Mouse (Mus musculus) forebrain, embryonic 12.5 days (tissue): ENCODE results near the gene Clcc1. TPM values are rescaled to one million over a fixed set of nuclear protein-coding genes. Genes with fewer than 3 reads are reported as not detected.
A peak's percentile ranks its signal among the peaks of the same experiment; 100 is the strongest.

Experiments used
- ATAC-seq: fragments of 200-750 bp; cut with Nextera tagmentation; 2 replicates; pipeline ENCODE4 v1.8.0; 2017; ENCODE audit warnings: moderate TSS enrichment; ENCODE audit not compliant: low FRiP score
- H3K27ac ChIP-seq: fragments of 300-500 bp; sonication (generic); 2 replicates; pipeline ENCODE4 v1.5.1; 2016; ENCODE audit warnings: mild to moderate bottlenecking
- H3K27me3 ChIP-seq: fragments of 300-500 bp; sonication (generic); 2 replicates; pipeline ENCODE4 v1.6.1; 2016; ENCODE audit warnings: mild to moderate bottlenecking
- H3K36me3 ChIP-seq: fragments of 300-500 bp; sonication (generic); replicated peaks from 2 replicates; pipeline ENCODE4 v1.6.1; 2016; ENCODE audit warnings: mild to moderate bottlenecking
- H3K4me1 ChIP-seq: fragments of 300-500 bp; sonication (generic); 2 replicates; pipeline ENCODE4 v1.6.1; 2016
- H3K4me2 ChIP-seq: fragments of 300-500 bp; sonication (generic); 2 replicates; pipeline ENCODE4 v1.6.1; 2016; ENCODE audit warnings: mild to moderate bottlenecking, moderate library complexity
- H3K4me3 ChIP-seq: fragments of 300-500 bp; sonication (generic); replicated peaks from 2 replicates; pipeline ENCODE4 v1.5.1; 2016; ENCODE audit warnings: mild to moderate bottlenecking
- H3K9ac ChIP-seq: fragments of 300-500 bp; sonication (generic); 2 replicates; pipeline ENCODE4 v1.6.1; 2016; ENCODE audit warnings: mild to moderate bottlenecking
- H3K9me3 ChIP-seq: fragments of 300-500 bp; sonication (generic); 2 replicates; pipeline ENCODE4 v1.6.1; 2016
- WGBS: fragments of 180-500 bp; shearing (Covaris S2); methylation state at CpG from one replicate; pipeline ENCODE4 v1.1.7; 2016; 5-methylcytosine and 5-hydroxymethylcytosine counted together
- polyA plus RNA-seq: library from polyadenylated mRNA; unstranded; fragments of >200 nt; fragmentation: Nextera tagmentation; extraction: Ambion mirVana; gene quantifications from 2 replicates; pipeline ENCODE4 v1.2.1, GENCODE M21; 2016

The Clcc1 gene
- polyA plus RNA-seq, 1 experiment from 2014 or later, result 65.5 TPM

DNA sequence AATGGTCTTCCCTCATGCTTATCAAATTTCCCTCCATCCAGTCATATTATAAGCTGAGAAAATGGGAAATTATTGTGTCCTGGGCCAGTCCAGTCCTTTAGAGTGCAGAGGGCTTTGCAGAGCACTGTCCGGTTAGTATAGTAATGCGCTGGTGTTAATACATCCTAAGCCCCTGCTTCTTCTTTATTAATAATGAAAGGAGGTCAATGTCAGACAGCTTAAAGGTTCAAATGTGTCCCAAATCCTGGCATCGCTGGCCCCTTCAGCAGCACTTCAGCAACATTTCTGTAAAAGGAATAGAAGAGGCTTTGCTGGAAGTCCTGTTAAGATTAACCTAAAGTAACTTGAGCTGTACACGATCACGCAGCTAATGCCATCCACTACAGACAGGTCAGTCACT is 57.6 kb downstream of the Clcc1 start:
- Histone ChIP-seq H3K27me3 (no peaks in the 10 kb centered on the region), H3K9me3 (no peaks in the 10 kb centered on the region), H3K4me1 (peaks cover 9% of the 10 kb centered on the region), H3K4me2 (no peak overlapping the region), H3K9ac (no peak overlapping the region), H3K27ac (no peak overlapping the region), H3K36me3 (peaks cover 11% of the 10 kb centered on the region), H3K4me3 (no peak overlapping the region)
- WGBS, result 92% methylated on average over 5 of the region's 5 CpGs
- no peak for ATAC-seq

DNA sequence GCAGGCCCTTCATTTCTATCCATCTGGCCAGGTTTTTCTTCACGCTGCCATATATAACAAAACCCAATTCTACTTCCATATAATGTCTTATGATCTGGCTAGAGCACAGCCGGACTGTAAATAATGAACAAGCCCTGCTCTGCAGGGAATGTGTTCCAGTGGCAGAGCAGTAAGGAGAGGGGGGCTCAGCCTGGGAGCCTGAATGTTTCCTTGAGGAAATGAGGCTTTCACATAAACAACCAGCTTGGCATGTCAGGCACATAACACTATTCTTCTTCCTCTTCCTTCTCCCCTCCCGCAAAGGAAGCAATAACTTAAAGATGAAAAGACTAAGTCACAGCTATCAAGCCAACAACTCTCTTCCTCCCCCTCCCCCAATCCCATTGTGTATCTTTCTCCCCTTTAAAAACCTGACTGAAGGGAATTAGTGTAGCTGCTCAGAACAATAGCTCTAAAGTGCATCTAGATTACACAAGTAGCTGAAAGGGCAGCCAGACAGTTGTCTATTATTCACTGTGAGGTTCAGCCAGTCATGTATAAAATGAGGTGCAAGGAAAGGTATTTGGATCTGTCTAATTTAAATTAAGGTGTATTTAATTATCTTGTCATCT is 59.5 kb downstream of the Clcc1 start:
- WGBS, result 43% methylated on average over 3 of the region's 3 CpGs
- Histone ChIP-seq H3K4me1 (peaks cover 9% of the 10 kb centered on the region), H3K9ac (no peak overlapping the region), H3K27me3 (no peaks in the 10 kb centered on the region), H3K4me3 (no peak overlapping the region), H3K4me2 (no peak overlapping the region), H3K9me3 (no peaks in the 10 kb centered on the region), H3K27ac (0 out of 2 replicates have a peak overlapping the region, but pooled peaks have one; percentile 32), H3K36me3 (peaks cover 4% of the 10 kb centered on the region; the same call in 1 of the 2 replicates)
- ATAC-seq, result no peak

DNA sequence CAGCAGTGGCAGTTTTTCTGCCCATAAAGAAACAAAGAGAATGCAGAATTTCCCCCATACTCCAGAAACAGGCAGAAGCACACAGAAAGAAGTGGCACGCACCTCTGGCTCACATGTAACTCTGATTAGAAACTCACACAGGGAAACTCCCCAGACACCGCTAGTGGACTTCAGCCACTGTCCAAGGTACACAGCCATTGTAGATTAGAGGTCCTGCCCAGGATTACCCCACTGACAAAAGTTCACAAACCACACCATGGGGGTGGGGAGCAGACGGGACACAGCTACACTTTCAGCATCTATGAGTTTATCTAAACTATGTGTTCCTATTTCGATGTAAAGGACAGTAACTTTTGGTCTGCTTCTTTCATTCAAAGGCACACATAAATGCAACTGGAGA is 61.1 kb downstream of the Clcc1 start:
- Histone ChIP-seq H3K9me3 (no peaks in the 10 kb centered on the region), H3K9ac (no peak overlapping the region), H3K27ac (no peak overlapping the region), H3K36me3 (peaks cover 4% of the 10 kb centered on the region; the same call in 1 of the 2 replicates), H3K27me3 (no peaks in the 10 kb centered on the region), H3K4me3 (no peak overlapping the region), H3K4me2 (no peak overlapping the region), H3K4me1 (peaks cover 16% of the 10 kb centered on the region)
- WGBS, result 95% methylated on average over 4 of the region's 4 CpGs
- no peak for ATAC-seq

DNA sequence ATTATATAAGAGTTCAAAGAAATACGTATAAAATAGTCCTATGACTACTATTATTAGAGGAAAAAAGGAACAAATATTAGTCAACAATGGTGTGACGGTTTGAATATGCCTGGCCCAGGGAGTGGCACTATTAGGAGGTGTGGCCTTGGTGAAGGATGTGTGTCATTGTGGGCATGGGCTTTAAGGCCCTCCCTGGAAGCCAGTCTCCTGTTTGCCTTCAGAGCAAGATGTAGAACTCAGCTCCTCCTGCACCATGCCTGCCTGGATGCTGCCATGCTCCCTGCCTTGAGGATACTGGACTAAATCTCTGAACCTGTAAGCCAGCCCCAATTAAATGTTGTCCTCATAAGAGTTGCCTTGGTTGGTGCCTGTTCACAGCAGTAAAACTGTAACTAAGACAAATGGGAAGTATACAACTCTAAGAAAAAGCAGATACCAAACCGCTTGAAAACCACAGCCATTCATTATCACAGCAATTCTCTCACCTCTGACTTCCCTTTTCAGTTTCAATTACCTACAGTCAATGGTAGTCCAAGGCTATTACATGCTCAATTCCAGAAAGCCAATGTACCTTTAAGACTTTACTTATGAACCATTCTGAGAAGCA is 64.3 kb downstream of the Clcc1 start:
- H3K9ac ChIP-seq, result no peak overlapping the region
- no peak overlapping the region for H3K4me2 ChIP-seq
- no peaks in the 10 kb centered on the region for H3K9me3 ChIP-seq
- H3K36me3 ChIP-seq, result peaks cover 4% of the 10 kb centered on the region; the same call in 1 of the 2 replicates
- no peak overlapping the region for H3K4me3 ChIP-seq
- H3K4me1 ChIP-seq, result peaks cover 32% of the 10 kb centered on the region
- 92% methylated on average over 3 of the region's 3 CpGs for WGBS
- no peak overlapping the region for H3K27ac ChIP-seq
- no peaks in the 10 kb centered on the region for H3K27me3 ChIP-seq
- no peak for ATAC-seq

DNA sequence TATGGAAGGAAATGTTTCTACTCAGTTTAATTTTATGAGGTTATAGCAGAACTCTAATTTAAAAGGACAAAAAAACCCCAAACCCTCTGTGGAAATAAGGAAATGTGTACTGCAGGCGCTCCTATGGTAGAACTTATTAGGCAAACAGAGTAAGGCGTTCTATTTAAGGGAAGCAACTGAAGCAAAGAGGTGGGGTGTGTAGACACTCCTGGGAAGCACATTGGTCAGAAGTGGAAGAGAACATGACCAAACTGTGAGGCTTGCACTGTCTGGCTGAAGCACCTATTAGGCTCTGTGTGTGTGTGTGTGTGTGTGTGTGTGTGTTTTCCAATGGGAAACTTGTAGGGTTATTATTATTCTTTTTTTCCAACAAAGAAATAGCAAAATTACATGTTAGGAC is 65.6 kb downstream of the Clcc1 start:
- Histone ChIP-seq H3K9me3 (no peaks in the 10 kb centered on the region), H3K4me1 (peaks cover 29% of the 10 kb centered on the region), H3K4me2 (peak overlapping the region; percentile 66; the same call in 1 of the 2 replicates), H3K9ac (0 out of 2 replicates have a peak overlapping the region, but pooled peaks have one; percentile 12), H3K36me3 (peaks cover 4% of the 10 kb centered on the region; the same call in 1 of the 2 replicates), H3K4me3 (no peak overlapping the region), H3K27ac (no peak overlapping the region), H3K27me3 (no peaks in the 10 kb centered on the region)
- 92% methylated on average over 2 of the region's 2 CpGs for WGBS
- ATAC-seq, result no peak

DNA sequence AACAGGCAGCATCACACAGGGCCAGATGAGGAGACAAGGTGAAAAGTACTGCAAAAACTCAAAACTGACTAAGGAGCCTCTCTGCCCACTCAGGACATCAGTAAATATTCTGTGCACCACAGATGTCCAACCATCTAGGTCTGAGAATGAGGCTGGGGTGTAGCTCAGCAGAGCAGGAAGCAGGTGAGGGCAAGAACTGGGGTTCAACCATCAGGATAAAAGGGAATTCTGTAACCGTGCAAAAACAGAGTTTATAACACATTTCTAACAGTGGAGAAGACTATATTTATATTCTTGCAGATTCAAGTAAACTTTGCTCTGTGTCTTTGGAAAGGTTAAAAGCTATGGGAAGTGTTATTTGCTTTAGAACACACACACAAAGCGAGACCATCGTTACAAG is 66.0 kb downstream of the Clcc1 start:
- Histone ChIP-seq H3K9me3 (no peaks in the 10 kb centered on the region), H3K36me3 (peaks cover 4% of the 10 kb centered on the region; the same call in 1 of the 2 replicates), H3K4me3 (peak overlapping the region; percentile 71; the same call in 1 of the 2 replicates), H3K4me2 (peak overlapping the region; percentile 66), H3K4me1 (peaks cover 29% of the 10 kb centered on the region), H3K27me3 (no peaks in the 10 kb centered on the region), H3K27ac (no peak overlapping the region), H3K9ac (no peak overlapping the region)
- 83% methylated on average over 3 of the region's 3 CpGs for WGBS
- no peak for ATAC-seq

DNA sequence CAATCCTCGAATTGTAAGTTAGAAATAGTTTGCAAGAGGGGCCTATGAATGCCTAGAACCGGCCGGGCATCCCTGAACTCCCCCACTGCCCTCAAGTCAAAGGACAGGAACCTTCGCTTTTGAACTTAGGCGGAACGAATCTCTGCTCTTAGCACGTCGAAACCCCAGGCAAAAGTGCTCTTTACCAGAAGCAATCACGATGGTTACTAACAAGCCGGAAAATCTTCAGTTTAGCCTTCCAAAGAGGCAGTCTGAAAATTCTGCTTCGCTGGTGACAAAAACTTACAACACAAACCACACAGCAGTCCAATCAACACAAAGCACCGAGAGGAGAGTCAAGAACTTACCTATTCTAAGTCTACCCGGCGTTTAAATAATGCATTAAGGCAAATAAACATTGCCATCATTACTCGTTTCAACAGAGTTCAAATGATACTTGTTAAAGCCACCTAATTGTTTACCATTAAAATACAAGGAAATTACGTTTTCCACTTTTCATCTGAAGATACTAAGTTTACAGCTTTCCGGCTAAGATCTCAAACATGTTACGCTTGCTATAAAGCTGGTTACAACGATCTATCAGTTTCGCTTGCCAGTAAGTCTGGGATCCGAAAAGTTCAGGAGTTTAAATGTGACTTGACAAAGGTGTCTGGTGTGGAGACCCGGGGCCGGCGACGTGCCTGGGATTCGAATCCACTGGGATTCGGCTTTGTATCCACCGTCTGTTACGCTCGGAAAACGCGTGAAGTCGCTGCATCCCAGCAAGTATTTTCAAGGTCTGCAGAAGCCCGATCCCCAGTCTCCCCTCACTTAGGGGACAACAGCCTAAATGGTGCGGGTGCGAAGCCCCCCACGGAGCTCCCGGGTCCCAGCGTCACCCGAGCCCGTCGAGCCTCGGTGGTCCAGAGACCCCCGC is 67.6 kb downstream of the Clcc1 start:
- peak overlapping the region; percentile 89 for H3K9ac ChIP-seq
- H3K36me3 ChIP-seq, result no peaks in the 10 kb centered on the region
- H3K27me3 ChIP-seq, result no peaks in the 10 kb centered on the region
- under 1% methylated on average over 44 of the region's 44 CpGs for WGBS
- no peaks in the 10 kb centered on the region for H3K9me3 ChIP-seq
- H3K4me2 ChIP-seq, result peak overlapping the region; percentile 66
- peak overlapping the region; percentile 71 for H3K4me3 ChIP-seq
- no peak; the same call in 1 of the 2 replicates for ATAC-seq
- H3K27ac ChIP-seq, result peak overlapping the region; percentile 93
- peaks cover 29% of the 10 kb centered on the region for H3K4me1 ChIP-seq

DNA sequence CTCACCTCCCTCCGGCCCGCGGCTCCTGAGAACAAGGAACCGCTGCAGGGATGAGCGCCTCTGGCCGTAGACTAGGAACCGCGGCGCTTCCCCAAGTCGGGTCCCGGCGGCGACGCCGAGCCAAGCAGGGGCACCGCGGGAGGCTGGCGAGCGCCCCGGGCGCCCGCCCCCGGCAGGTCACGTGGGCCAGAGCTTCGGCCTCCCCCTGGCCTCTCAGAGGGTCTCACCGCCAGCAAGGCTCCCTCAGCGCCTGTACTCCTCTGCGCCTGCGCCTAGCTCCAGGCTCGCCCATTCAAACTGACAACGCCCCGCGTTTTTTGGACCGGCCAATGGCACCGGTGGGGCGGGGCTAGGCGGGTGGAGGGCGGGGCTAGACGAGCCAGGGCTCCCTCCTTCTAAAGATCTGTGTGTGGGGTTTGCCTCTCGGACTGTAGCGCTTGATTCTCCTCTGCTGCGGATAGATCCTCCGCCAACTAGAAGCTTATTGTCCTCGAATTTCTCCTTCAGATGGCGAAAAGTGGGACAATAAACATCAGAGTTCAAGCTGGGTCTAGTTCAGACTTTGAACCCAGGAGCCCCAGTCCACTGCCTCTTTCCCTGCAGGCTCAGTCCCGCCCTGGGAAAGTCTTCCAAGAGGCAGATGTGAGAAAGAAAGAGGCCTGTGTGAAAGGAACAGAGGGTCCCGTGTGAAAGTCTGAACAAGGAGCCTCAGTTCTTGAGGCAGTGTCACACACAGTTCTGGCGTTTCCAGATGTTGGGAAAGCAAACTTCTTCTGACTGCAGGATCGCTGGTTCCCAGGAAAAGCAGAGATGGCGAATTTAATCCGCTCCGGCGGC is 68.5 kb downstream of the Clcc1 start, which contains the start of gene Gpsm2:
Gene Gpsm2 (minus strand): TSS at position 274 of the 837 bp plus-strand sequence.
- 2% methylated on average over 51 of the region's 53 CpGs for WGBS
- peaks cover 29% of the 10 kb centered on the region for H3K4me1 ChIP-seq
- peak; percentile 99 for ATAC-seq
- peak within 1 kb of the TSS; percentile 93 for H3K27ac ChIP-seq
- peak within 1 kb of the TSS; percentile 71 for H3K4me3 ChIP-seq
- no peaks in the 10 kb centered on the region for H3K27me3 ChIP-seq
- no peaks in the 10 kb centered on the region for H3K36me3 ChIP-seq
- H3K4me2 ChIP-seq, result peak within 1 kb of the TSS; percentile 66
- H3K9ac ChIP-seq, result peak within 1 kb of the TSS; percentile 89
- H3K9me3 ChIP-seq, result no peaks in the 10 kb centered on the region

DNA sequence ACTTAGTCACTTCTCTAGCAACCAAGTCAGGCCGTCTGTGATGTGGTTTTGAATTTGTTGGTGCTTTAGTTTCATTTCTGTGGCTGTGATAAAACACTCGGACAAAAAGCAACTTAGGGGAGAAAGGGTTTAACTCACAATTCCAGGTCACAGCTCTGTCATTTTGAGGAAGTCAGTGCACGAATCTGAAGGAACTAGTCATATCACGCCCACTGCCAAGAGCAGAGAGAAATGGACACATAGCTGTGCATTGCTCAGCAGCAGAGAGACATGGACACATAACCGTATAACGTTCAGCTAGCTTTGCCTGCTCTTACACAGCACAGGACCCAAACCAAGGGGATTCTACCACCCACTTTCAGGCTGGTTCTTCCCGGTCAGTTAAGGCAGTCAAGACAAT is 72.7 kb downstream of the Clcc1 start:
- no peaks in the 10 kb centered on the region for H3K9me3 ChIP-seq
- H3K36me3 ChIP-seq, result no peaks in the 10 kb centered on the region
- no peak for ATAC-seq
- H3K27ac ChIP-seq, result no peak overlapping the region
- H3K9ac ChIP-seq, result no peak overlapping the region
- H3K4me3 ChIP-seq, result no peak overlapping the region
- H3K27me3 ChIP-seq, result no peaks in the 10 kb centered on the region
- H3K4me2 ChIP-seq, result no peak overlapping the region
- WGBS, result 92% methylated on average over 7 of the region's 7 CpGs
- peaks cover 8% of the 10 kb centered on the region for H3K4me1 ChIP-seq

DNA sequence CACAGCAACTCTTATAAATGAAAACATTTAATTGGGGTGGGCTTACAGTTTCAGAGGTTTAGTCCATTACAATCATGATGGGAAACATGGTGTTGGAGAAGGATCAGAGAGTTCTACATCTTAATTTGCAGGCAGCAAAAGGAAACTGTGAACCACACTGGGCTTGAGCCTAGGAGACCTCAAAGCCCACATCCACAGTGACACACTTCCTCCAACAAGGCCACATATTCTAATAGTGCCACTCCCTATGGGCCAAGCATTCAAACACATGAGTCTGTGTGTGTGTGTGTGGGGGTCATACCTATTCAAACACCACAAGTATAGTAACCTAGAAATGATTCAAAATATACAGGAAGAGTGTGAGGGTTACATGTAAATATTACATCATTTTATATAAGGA is 73.6 kb downstream of the Clcc1 start:
- Histone ChIP-seq H3K27me3 (no peaks in the 10 kb centered on the region), H3K9ac (no peak overlapping the region), H3K9me3 (no peaks in the 10 kb centered on the region), H3K36me3 (no peaks in the 10 kb centered on the region), H3K4me3 (no peak overlapping the region), H3K4me1 (peaks cover 8% of the 10 kb centered on the region), H3K4me2 (no peak overlapping the region), H3K27ac (no peak overlapping the region)
- no peak for ATAC-seq

DNA sequence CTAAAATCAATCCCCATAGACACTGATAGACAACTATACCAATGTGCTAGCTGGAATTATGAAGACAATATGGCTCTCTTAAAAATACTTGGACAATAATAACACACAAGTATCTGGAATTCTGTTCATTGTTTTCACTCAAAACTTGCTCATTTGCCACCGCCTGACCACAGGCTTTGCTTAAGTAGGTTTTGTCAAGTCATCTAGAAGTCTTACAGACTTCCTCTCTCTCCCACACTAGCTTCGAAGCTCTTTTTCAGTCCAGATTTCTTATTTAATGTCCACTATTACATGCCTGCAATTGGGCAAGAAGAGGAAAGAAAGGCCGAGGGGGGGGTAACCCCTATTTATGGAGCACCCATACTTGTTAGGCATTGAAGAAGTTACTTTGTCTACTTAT is 74.1 kb downstream of the Clcc1 start:
- ATAC-seq, result no peak

More for the DNA sequence above, 74.1 kb downstream of the Clcc1 start:
- Histone ChIP-seq H3K4me2 (no peak overlapping the region), H3K4me1 (peaks cover 4% of the 10 kb centered on the region), H3K9me3 (no peaks in the 10 kb centered on the region), H3K36me3 (no peaks in the 10 kb centered on the region), H3K27ac (no peak overlapping the region), H3K27me3 (no peaks in the 10 kb centered on the region), H3K9ac (no peak overlapping the region), H3K4me3 (no peak overlapping the region)
- 94% methylated on average over 3 of the region's 3 CpGs for WGBS
